Mouse (Mus musculus): Measurements from ENCODE around the gene Ehhadh. TPM values are rescaled to one million over a fixed set of nuclear protein-coding genes. Genes with fewer than 3 reads are reported as not detected.

Ehhadh gene
- total and polyA plus RNA-seq, 3 experiments, result 0.01 to 0.11 TPM; not detected in 1

DNA sequence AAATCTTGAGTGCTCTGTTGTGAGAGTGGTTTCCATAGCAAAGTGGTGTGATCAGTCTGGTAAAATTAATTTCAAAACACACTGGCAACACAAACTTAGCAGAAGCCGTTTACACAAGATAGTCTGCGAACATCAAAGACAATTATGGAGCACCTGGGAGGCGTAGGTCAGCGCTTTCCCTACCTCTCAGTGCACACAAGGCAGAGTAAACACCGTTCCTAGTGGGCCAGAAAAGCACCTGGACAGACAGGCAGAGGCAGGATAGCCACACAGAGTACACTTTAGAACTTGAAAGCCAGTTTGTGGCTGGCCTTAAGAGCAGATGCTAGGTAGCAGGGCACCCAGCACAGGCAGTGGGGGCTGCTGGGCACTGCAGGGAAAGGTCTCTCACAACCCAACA, 44.2 kb upstream of the Ehhadh start:
- no peak for ATAC-seq (ENCODE audit: extremely low read depth, insufficient number of reproducible peaks, low FRiP score, poor library complexity, severe bottlenecking)
- no peaks in the 10 kb centered on the region for H3K36me3 ChIP-seq (replicated peaks)
- no peaks in the 10 kb centered on the region for H3K9me3 ChIP-seq (replicated peaks)
- no peaks in the 10 kb centered on the region for H3K4me1 ChIP-seq (ENCODE audit: insufficient read depth, low read depth, low read length)
- H3K27me3 ChIP-seq (ENCODE audit: insufficient read depth, low read length), result peaks cover 18% of the 10 kb centered on the region
- DNase-seq (ENCODE audit: low spot score), result no peak
- TF ChIP-seq TAL1 (conservative IDR thresholded peaks at IDR 0.05; ENCODE audit: low read depth, low read length) (no peak), GATA1 (IDR thresholded peaks at IDR 0.05; ENCODE audit: borderline replicate concordance, low read length) (no peak)
- H3K4me3 ChIP-seq (ENCODE audit: low read depth, low read length), result no peak overlapping the region

DNA sequence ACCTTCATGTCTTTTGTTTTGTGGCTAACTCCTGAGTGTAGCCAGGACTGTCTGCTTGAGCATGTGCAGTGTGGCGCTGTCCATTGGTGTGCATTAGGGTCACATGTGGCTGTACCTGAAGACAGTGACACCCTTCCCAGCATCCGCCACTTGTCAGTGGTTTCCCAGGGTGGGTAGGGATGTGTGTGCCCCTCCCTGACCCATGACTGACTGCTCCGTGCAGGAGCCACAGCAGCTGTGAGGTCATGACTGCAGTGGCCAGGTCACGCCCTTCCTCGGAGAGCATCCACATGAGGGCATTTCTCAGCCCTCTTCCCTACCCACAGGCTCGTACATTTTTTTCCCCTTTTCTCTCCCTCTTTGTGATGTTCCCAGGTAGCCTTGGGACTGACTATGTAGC, 43.2 kb upstream of the Ehhadh start:
- Histone ChIP-seq H3K9me3 (replicated peaks) (no peaks in the 10 kb centered on the region), H3K27me3 (ENCODE audit: insufficient read depth, low read length) (peaks cover 14% of the 10 kb centered on the region; the same call in 1 of the 2 replicates), H3K4me3 (ENCODE audit: low read depth, low read length) (no peak overlapping the region), H3K4me1 (ENCODE audit: insufficient read depth, low read depth, low read length) (no peaks in the 10 kb centered on the region), H3K36me3 (replicated peaks) (no peaks in the 10 kb centered on the region)
- no peak for TF ChIP-seq GATA2 (IDR thresholded peaks at IDR 0.05; ENCODE audit: borderline replicate concordance, low read depth, low read length)
- no peak for TF ChIP-seq GATA1 (IDR thresholded peaks at IDR 0.05; ENCODE audit: borderline replicate concordance, low read length)
- no peak for TF ChIP-seq TAL1 (conservative IDR thresholded peaks at IDR 0.05; ENCODE audit: low read depth, low read length)
- TF ChIP-seq CTCF (IDR thresholded peaks at IDR 0.05; ENCODE audit: low read depth, low read length), result no peak
- no peak for TF ChIP-seq POLR2AphosphoS5 (IDR thresholded peaks at IDR 0.05; ENCODE audit: insufficient replicate concordance, low read depth, low read length)
- ATAC-seq (ENCODE audit: extremely low read depth, insufficient number of reproducible peaks, low FRiP score, poor library complexity, severe bottlenecking) (no peak), DNase-seq (ENCODE audit: low spot score) (no peak)

GRCm38 (mm10) chr16:21829711-21830110, 42.1 kb upstream of the Ehhadh start:
- H3K9me3 ChIP-seq (replicated peaks), result no peaks in the 10 kb centered on the region

DNA sequence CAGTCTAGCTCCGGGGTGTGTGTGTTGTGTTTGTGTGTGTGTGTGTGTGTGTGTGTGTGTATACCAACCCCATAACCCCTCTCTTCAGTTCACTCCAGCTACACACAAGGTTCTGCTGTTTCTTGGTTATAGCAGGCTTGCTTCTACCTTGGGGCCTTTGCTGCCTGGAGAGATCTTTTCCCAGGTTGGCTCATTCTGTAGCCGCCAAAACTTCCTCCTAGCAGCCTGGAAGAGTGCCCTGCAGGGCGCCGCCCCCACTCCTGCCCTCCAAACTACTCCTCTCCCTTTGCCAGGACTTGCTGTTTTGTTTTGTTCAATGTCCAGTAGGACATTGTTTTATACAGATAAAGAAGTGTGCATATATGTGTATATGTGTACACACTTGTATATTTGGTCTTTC, 40.0 kb upstream of the Ehhadh start:
- Histone ChIP-seq H3K9me3 (replicated peaks) (no peaks in the 10 kb centered on the region), H3K27me3 (ENCODE audit: insufficient read depth, low read length) (peaks cover 9% of the 10 kb centered on the region; the same call in 1 of the 2 replicates), H3K4me1 (ENCODE audit: insufficient read depth, low read depth, low read length) (no peaks in the 10 kb centered on the region), H3K4me3 (ENCODE audit: low read depth, low read length) (no peak overlapping the region), H3K36me3 (replicated peaks) (no peaks in the 10 kb centered on the region)
- TF ChIP-seq CTCF (IDR thresholded peaks at IDR 0.05; ENCODE audit: low read depth, low read length) (no peak), GATA2 (IDR thresholded peaks at IDR 0.05; ENCODE audit: borderline replicate concordance, low read depth, low read length) (no peak), GATA1 (IDR thresholded peaks at IDR 0.05; ENCODE audit: borderline replicate concordance, low read length) (no peak), POLR2AphosphoS5 (IDR thresholded peaks at IDR 0.05; ENCODE audit: insufficient replicate concordance, low read depth, low read length) (no peak), TAL1 (conservative IDR thresholded peaks at IDR 0.05; ENCODE audit: low read depth, low read length) (no peak)
- ATAC-seq (ENCODE audit: extremely low read depth, insufficient number of reproducible peaks, low FRiP score, poor library complexity, severe bottlenecking) (no peak), DNase-seq (ENCODE audit: low spot score) (no peak)

More at GRCm38 (mm10) chr16:21829711-21830110, 42.1 kb upstream of the Ehhadh start:
- TF ChIP-seq CTCF (IDR thresholded peaks at IDR 0.05; ENCODE audit: low read depth, low read length) (no peak), POLR2AphosphoS5 (IDR thresholded peaks at IDR 0.05; ENCODE audit: insufficient replicate concordance, low read depth, low read length) (no peak), GATA2 (IDR thresholded peaks at IDR 0.05; ENCODE audit: borderline replicate concordance, low read depth, low read length) (no peak), TAL1 (conservative IDR thresholded peaks at IDR 0.05; ENCODE audit: low read depth, low read length) (no peak), GATA1 (IDR thresholded peaks at IDR 0.05; ENCODE audit: borderline replicate concordance, low read length) (no peak)
- DNase-seq (ENCODE audit: low spot score) (no peak), ATAC-seq (ENCODE audit: extremely low read depth, insufficient number of reproducible peaks, low FRiP score, poor library complexity, severe bottlenecking) (no peak)
- H3K4me3 ChIP-seq (ENCODE audit: low read depth, low read length), result no peak overlapping the region
- H3K36me3 ChIP-seq (replicated peaks), result no peaks in the 10 kb centered on the region
- H3K27me3 ChIP-seq (ENCODE audit: insufficient read depth, low read length), result peaks cover 9% of the 10 kb centered on the region; the same call in 1 of the 2 replicates
- H3K4me1 ChIP-seq (ENCODE audit: insufficient read depth, low read depth, low read length), result no peaks in the 10 kb centered on the region

- no peak overlapping the region for H3K4me3 ChIP-seq (ENCODE audit: low read depth, low read length)
- H3K9me3 ChIP-seq (replicated peaks), result no peaks in the 10 kb centered on the region
- H3K36me3 ChIP-seq (replicated peaks), result no peaks in the 10 kb centered on the region
- no peak for DNase-seq (ENCODE audit: low spot score)
- no peak for ATAC-seq (ENCODE audit: extremely low read depth, insufficient number of reproducible peaks, low FRiP score, poor library complexity, severe bottlenecking)
- no peak for TF ChIP-seq POLR2AphosphoS5 (IDR thresholded peaks at IDR 0.05; ENCODE audit: insufficient replicate concordance, low read depth, low read length)
- peaks cover 9% of the 10 kb centered on the region; the same call in 1 of the 2 replicates for H3K27me3 ChIP-seq (ENCODE audit: insufficient read depth, low read length)
- H3K4me1 ChIP-seq (ENCODE audit: insufficient read depth, low read depth, low read length), result no peaks in the 10 kb centered on the region
These were observed 39.5 kb upstream of the Ehhadh start for GRCm38 (mm10) chr16:21827153-21827552.

- Histone ChIP-seq H3K9me3 (replicated peaks) (no peaks in the 10 kb centered on the region), H3K36me3 (replicated peaks) (no peaks in the 10 kb centered on the region), H3K27me3 (ENCODE audit: insufficient read depth, low read length) (peaks cover 4% of the 10 kb centered on the region; the same call in 1 of the 2 replicates), H3K4me1 (ENCODE audit: insufficient read depth, low read depth, low read length) (0 out of 2 replicates have a peak, but pooled peaks cover under 1% of the 10 kb centered on the region), H3K4me3 (ENCODE audit: low read depth, low read length) (no peak overlapping the region)
- ATAC-seq (ENCODE audit: extremely low read depth, insufficient number of reproducible peaks, low FRiP score, poor library complexity, severe bottlenecking) (no peak), DNase-seq (ENCODE audit: low spot score) (no peak)
- TF ChIP-seq POLR2AphosphoS5 (IDR thresholded peaks at IDR 0.05; ENCODE audit: insufficient replicate concordance, low read depth, low read length) (no peak), TAL1 (conservative IDR thresholded peaks at IDR 0.05; ENCODE audit: low read depth, low read length) (no peak), GATA1 (IDR thresholded peaks at IDR 0.05; ENCODE audit: borderline replicate concordance, low read length) (no peak), GATA2 (IDR thresholded peaks at IDR 0.05; ENCODE audit: borderline replicate concordance, low read depth, low read length) (no peak)
These were observed 38.0 kb upstream of the Ehhadh start for GRCm38 (mm10) chr16:21825612-21826031.

DNA sequence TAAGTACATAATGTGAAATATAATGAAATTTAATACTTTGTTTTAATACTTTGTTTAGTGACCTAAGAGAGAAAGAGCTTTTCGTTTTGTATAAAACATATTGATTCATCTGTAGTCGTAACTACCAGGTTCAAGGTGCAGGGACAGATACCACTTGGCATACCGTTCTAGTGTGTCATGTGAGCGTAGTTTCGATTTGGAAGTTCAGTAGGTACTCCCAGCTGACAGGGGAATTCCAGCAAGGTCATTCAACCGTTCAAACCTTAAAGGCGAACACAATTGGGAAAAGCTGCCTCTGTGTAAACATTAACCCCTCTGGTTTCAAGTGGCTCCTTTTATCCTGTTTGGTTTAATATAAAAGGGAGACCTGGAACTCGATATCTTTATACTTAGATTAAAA, 31.0 kb upstream of the Ehhadh start:
- Histone ChIP-seq H3K4me1 (ENCODE audit: insufficient read depth, low read depth, low read length) (peaks cover 23% of the 10 kb centered on the region), H3K27me3 (ENCODE audit: insufficient read depth, low read length) (no peaks in the 10 kb centered on the region), H3K4me3 (ENCODE audit: low read depth, low read length) (peak overlapping the region; percentile 40; the same call in 1 of the 2 replicates), H3K36me3 (replicated peaks) (no peaks in the 10 kb centered on the region), H3K9me3 (replicated peaks) (no peaks in the 10 kb centered on the region)
- DNase-seq (ENCODE audit: low spot score) (no peak), ATAC-seq (ENCODE audit: extremely low read depth, insufficient number of reproducible peaks, low FRiP score, poor library complexity, severe bottlenecking) (no peak)
- no peak for TF ChIP-seq POLR2AphosphoS5 (IDR thresholded peaks at IDR 0.05; ENCODE audit: insufficient replicate concordance, low read depth, low read length)
- no peak for TF ChIP-seq GATA2 (IDR thresholded peaks at IDR 0.05; ENCODE audit: borderline replicate concordance, low read depth, low read length)
- no peak for TF ChIP-seq TAL1 (conservative IDR thresholded peaks at IDR 0.05; ENCODE audit: low read depth, low read length)
- no peak for TF ChIP-seq CTCF (IDR thresholded peaks at IDR 0.05; ENCODE audit: low read depth, low read length)
- no peak for TF ChIP-seq GATA1 (IDR thresholded peaks at IDR 0.05; ENCODE audit: borderline replicate concordance, low read length)
